ENCODE assay signal across 31 mouse cellular contexts in genomic region chr3:151547182-151547581, GRCm38 (mm10).
"Had no signal": no experiment of that assay in that cellular context is flagged by ENCODE, and none has a peak within 500 bp of the region (broad histone marks: within the 10 kb centered on the region; RNA-seq: fewer than 3 reads in every experiment).

No protein-coding gene starts in this region.

- DNase-seq: left cerebral cortex, postnatal 4 days; liver; liver, embryonic 13.5 days; liver, postnatal 0 days; lung, adult 18-20 months; lung, adult 2 months; lung, embryonic 14.5 days; lung, postnatal 10 days; lung, postnatal 14 days; lung, postnatal 36 days; lung, postnatal 4 days; midbrain, embryonic 14.5 days had no signal

- H3K4me2 ChIP-seq: limb, embryonic 12.5 days; limb, embryonic 13.5 days; limb, embryonic 15.5 days; liver, embryonic 11.5 days; liver, embryonic 12.5 days; liver, embryonic 13.5 days; liver, embryonic 15.5 days; lung, embryonic 14.5 days; lung, embryonic 15.5 days; midbrain, embryonic 12.5 days; midbrain, embryonic 13.5 days; midbrain, embryonic 15.5 days; neural tube, embryonic 12.5 days had no signal

- H3K9me3 ChIP-seq: limb, embryonic 10.5 days; limb, embryonic 12.5 days; limb, embryonic 13.5 days; limb, embryonic 15.5 days; liver, embryonic 12.5 days; liver, embryonic 13.5 days; liver, embryonic 15.5 days; lung, embryonic 15.5 days; megakaryocyte, embryonic 14.5 days; midbrain, embryonic 10.5 days; midbrain, embryonic 12.5 days; midbrain, embryonic 13.5 days; midbrain, embryonic 15.5 days; neural tube, embryonic 12.5 days had no signal

- H3K4me1 ChIP-seq: limb, embryonic 10.5 days; limb, embryonic 12.5 days; limb, embryonic 13.5 days; limb, embryonic 15.5 days; liver, embryonic 12.5 days; liver, embryonic 13.5 days; liver, embryonic 15.5 days; lung, embryonic 15.5 days; megakaryocyte, embryonic 14.5 days; midbrain, embryonic 10.5 days; midbrain, embryonic 13.5 days; midbrain, embryonic 15.5 days; neural tube, embryonic 12.5 days had no signal

- H3K9ac ChIP-seq: limb, embryonic 12.5 days; limb, embryonic 13.5 days; limb, embryonic 15.5 days; liver, embryonic 12.5 days; liver, embryonic 13.5 days; liver, embryonic 14.5 days; liver, embryonic 15.5 days; liver, postnatal 0 days; lung, embryonic 14.5 days; lung, embryonic 15.5 days; midbrain, embryonic 12.5 days; midbrain, embryonic 13.5 days; midbrain, embryonic 15.5 days; neural tube, embryonic 12.5 days had no signal

- H3K36me3 ChIP-seq: limb, embryonic 10.5 days; limb, embryonic 12.5 days; limb, embryonic 13.5 days; limb, embryonic 15.5 days; liver, embryonic 12.5 days; liver, embryonic 13.5 days; liver, embryonic 15.5 days; lung, embryonic 15.5 days; midbrain, embryonic 10.5 days; midbrain, embryonic 12.5 days; midbrain, embryonic 13.5 days; midbrain, embryonic 15.5 days; neural tube, embryonic 12.5 days had no signal

- H3K27ac ChIP-seq: left cerebral cortex, adult 2 months; limb, embryonic 10.5 days; limb, embryonic 12.5 days; limb, embryonic 13.5 days; limb, embryonic 15.5 days; liver, embryonic 12.5 days; liver, embryonic 13.5 days; liver, embryonic 14.5 days; liver, embryonic 15.5 days; lung, embryonic 15.5 days; macrophage; midbrain, embryonic 10.5 days; midbrain, embryonic 12.5 days; midbrain, embryonic 13.5 days; midbrain, embryonic 15.5 days; neural tube, embryonic 12.5 days had no signal

- H3K27me3 ChIP-seq: limb, embryonic 12.5 days; limb, embryonic 13.5 days; limb, embryonic 15.5 days; liver, embryonic 12.5 days; liver, embryonic 13.5 days; liver, embryonic 15.5 days; lung, embryonic 15.5 days; megakaryocyte, embryonic 14.5 days; midbrain, embryonic 12.5 days; midbrain, embryonic 13.5 days; midbrain, embryonic 15.5 days; neural tube, embryonic 12.5 days had no signal

- H3K4me3 ChIP-seq: left cerebral cortex, adult 2 months; limb, embryonic 10.5 days; limb, embryonic 12.5 days; limb, embryonic 13.5 days; limb, embryonic 15.5 days; liver, embryonic 12.5 days; liver, embryonic 13.5 days; liver, embryonic 15.5 days; lung, embryonic 15.5 days; megakaryocyte, embryonic 14.5 days; midbrain, embryonic 10.5 days; midbrain, embryonic 12.5 days; midbrain, embryonic 13.5 days; midbrain, embryonic 15.5 days; myocyte; neural tube, embryonic 12.5 days had no signal

- ATAC-seq: liver, embryonic 12.5 days; liver, postnatal 0 days; lung, postnatal 0 days; midbrain, embryonic 13.5 days; midbrain, embryonic 15.5 days had no signal
